Mouse (Mus musculus): ENCODE data around the gene Olfr39.
"Not testable (repeated sequence)": the region's sequence is repeated elsewhere in the genome, so short reads cannot be mapped to it uniquely, and the experiment has no call there.

DNA sequence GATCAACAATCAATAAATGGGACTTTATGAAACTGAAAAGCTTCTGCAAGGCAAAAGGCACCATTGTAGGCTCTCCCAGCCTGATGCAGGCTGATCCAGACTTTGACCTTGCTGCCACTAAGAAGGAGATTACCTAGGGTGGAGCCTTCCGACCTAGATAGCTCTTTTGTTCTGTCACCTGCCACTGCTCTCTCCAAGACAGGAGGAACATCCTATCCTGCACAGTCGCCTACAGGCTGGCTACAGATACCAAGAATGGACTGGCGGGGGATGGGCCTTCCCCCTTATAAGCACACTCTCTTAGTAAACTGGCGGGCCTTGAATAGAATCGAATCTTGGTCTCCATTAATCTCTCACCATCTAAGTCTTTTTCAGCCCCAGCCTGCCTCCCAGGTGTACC, 13.4 kb downstream of the Olfr39 start:
- TF ChIP-seq CTCF, EP300 (IDR thresholded peaks at IDR 0.05; ENCODE audit: low read depth): not testable (repeated sequence)

Measured in liver, postnatal 0 days (tissue).